Mouse (Mus musculus) frontal cortex, adult 2 months (tissue): ENCODE results near the gene Frs3. TPM values are rescaled to one million over a fixed set of nuclear protein-coding genes. Genes with fewer than 3 reads are reported as not detected.

Source experiments
- DNase-seq, 2 experiments: peaks; one replicate each; pipeline ENCODE4 v3.0.0; 2022; ENCODE audit warnings: low spot score in 1 of 2; ENCODE audit errors: extremely low spot score in 1 of 2
- polyA plus RNA-seq: library from polyadenylated mRNA; depleted of rRNA; stranded (reverse); fragments of >200 nt; gene quantifications from 2 replicates; pipeline ENCODE4 v1.2.3, GENCODE M21; 2012

Gene Frs3
- polyA plus RNA-seq, 1 experiment: 39.1 TPM

GRCm38 (mm10) chr17:47689894-47690293, 1.1 kb downstream of the Frs3 start:
- no peak for DNase-seq

GRCm38 (mm10) chr17:47691650-47692049, 2.8 kb downstream of the Frs3 start:
- no peak for DNase-seq

- no peak for DNase-seq
These were observed 5.0 kb downstream of the Frs3 start for GRCm38 (mm10) chr17:47693671-47694441.

- no peak for DNase-seq
These were observed 5.4 kb downstream of the Frs3 start, which contains the start of gene Gm21981 for GRCm38 (mm10) chr17:47694442-47694502. Gene Gm21981 (minus strand): TSS chr17:47694455.

- DNase-seq: peak; percentile 92 to 98
These were observed 5.9 kb downstream of the Frs3 start, which contains the start of gene Prickle4 for GRCm38 (mm10) chr17:47694503-47695336. Gene Prickle4 (minus strand): TSS chr17:47694736.

GRCm38 (mm10) chr17:47695337-47695710, 6.5 kb downstream of the Frs3 start:
- DNase-seq: peak in 1 of 2 experiments; percentile 36

GRCm38 (mm10) chr17:47698156-47698555, 9.3 kb downstream of the Frs3 start:
- DNase-seq: no peak

- DNase-seq: no peak
These were observed 10.2 kb downstream of the Frs3 start for GRCm38 (mm10) chr17:47699055-47699454.

GRCm38 (mm10) chr17:47701793-47702192, 13.0 kb downstream of the Frs3 start:
- peak in 1 of 2 experiments; percentile 36 for DNase-seq

- DNase-seq: no peak
These were observed 13.9 kb downstream of the Frs3 start for GRCm38 (mm10) chr17:47702548-47703345.

- DNase-seq: no peak
These were observed 14.7 kb downstream of the Frs3 start for GRCm38 (mm10) chr17:47703556-47703955.

- DNase-seq: no peak
These were observed 15.9 kb downstream of the Frs3 start for GRCm38 (mm10) chr17:47704692-47705091.

- DNase-seq: no peak
These were observed 17.4 kb downstream of the Frs3 start for GRCm38 (mm10) chr17:47706196-47706595.

GRCm38 (mm10) chr17:47707961-47708360, 19.1 kb downstream of the Frs3 start:
- DNase-seq: no peak

- DNase-seq: no peak
These were observed 20.1 kb downstream of the Frs3 start for GRCm38 (mm10) chr17:47708972-47709371.

GRCm38 (mm10) chr17:47710036-47710435, 21.2 kb downstream of the Frs3 start:
- DNase-seq: no peak

- DNase-seq: no peak
These were observed 23.1 kb downstream of the Frs3 start for GRCm38 (mm10) chr17:47711883-47712282.

- no peak for DNase-seq
These were observed 24.2 kb downstream of the Frs3 start for GRCm38 (mm10) chr17:47712889-47713571.

GRCm38 (mm10) chr17:47715037-47715436, 26.2 kb downstream of the Frs3 start:
- no peak for DNase-seq

GRCm38 (mm10) chr17:47721183-47721582, 32.4 kb downstream of the Frs3 start:
- DNase-seq: no peak

- no peak for DNase-seq
These were observed 37.7 kb downstream of the Frs3 start, which contains the start of gene Pgc for GRCm38 (mm10) chr17:47726566-47726965. Gene Pgc (plus strand): TSS chr17:47726842.
